Mouse (Mus musculus) embryo, embryonic 9.5 days (tissue): ENCODE data around the gene Samm50.
A peak's percentile ranks its signal among the peaks of the same experiment; 100 is the strongest.

ENCODE experiments used
- DNase-seq: peaks from one replicate; pipeline ENCODE4 v3.0.0-alpha.2; 2017; ENCODE audit errors: extremely low spot score

Gene Samm50

DNA sequence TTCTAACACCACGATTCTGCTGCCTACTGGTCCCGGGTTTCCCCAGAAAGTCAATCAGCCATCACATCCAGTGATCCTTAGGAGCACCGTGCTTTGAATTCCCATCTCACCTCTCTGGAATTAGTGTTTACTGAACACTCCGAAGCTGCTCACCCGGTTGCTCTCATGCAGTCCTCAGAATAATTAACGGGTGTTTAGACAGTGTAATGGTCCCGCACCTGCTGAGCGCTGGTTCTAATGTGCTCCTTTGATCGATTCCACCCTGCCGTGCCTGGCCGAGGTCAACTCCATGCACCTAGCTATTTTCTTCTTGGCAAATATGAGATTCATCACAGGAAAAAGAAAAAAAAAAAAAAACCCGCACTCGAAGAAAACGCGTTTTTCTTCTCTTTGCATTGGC is 46.5 kb downstream of the Samm50 start:
- DNase-seq, result no peak

DNA sequence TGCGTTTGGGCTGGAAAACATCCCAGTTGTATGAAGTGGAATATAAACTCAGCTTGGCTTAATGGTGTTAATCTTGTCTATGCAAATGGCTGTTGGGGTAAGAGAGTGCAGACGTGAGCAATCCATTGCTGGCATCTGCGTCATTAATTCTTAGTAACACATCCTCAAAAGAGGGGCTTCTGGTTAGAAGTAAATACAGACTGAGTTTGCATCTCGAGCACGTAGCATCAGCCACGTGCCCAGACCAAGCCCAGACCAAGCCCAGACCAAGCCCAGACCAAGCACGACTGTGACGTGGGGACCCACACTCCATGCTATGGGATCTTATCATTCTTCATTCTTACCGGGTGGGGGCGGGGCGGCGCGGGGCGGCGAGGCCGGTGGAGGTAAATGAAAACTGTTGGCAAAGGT is 47.0 kb downstream of the Samm50 start:
- DNase-seq, result no peak

- no peak for DNase-seq
These were observed 49.5 kb downstream of the Samm50 start for GRCm38 (mm10) chr15:84241520-84241919.

- DNase-seq, result no peak
These were observed 53.1 kb downstream of the Samm50 start for GRCm38 (mm10) chr15:84245104-84245503.

DNA sequence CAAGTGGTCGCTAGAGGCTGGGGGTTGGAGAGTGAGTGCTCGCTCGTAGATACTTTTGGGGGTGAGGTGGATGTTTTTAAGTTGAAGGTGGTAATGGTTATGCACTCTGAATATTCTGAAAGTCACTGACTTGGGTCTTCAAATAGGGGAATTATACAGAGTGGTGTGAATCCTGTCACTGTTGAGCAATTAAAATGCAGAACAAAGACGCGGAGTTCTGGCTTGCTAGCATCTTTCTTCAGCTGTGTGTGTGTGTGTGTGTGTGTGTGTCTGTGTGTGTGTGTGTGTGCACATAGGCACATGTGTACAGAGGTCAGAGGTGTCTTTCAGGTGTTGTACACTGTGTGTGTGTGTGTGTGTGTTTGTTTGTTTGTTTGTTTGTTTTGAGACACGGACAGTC is 54.2 kb downstream of the Samm50 start:
- DNase-seq, result no peak

- DNase-seq, result no peak
These were observed 55.3 kb downstream of the Samm50 start for GRCm38 (mm10) chr15:84247309-84247708.

GRCm38 (mm10) chr15:84251227-84251626 is 59.2 kb downstream of the Samm50 start:
- DNase-seq, result no peak

- DNase-seq, result no peak
These were observed 60.6 kb downstream of the Samm50 start for GRCm38 (mm10) chr15:84252645-84253044.

- DNase-seq, result no peak
These were observed 61.7 kb downstream of the Samm50 start for GRCm38 (mm10) chr15:84253757-84254156.

- DNase-seq, result no peak
These were observed 62.3 kb downstream of the Samm50 start for GRCm38 (mm10) chr15:84254387-84254786.

GRCm38 (mm10) chr15:84256254-84256850 is 64.3 kb downstream of the Samm50 start:
- no peak for DNase-seq

GRCm38 (mm10) chr15:84256864-84257263 is 64.8 kb downstream of the Samm50 start:
- DNase-seq, result no peak

- no peak for DNase-seq
These were observed 66.7 kb downstream of the Samm50 start for GRCm38 (mm10) chr15:84258602-84259355.

DNA sequence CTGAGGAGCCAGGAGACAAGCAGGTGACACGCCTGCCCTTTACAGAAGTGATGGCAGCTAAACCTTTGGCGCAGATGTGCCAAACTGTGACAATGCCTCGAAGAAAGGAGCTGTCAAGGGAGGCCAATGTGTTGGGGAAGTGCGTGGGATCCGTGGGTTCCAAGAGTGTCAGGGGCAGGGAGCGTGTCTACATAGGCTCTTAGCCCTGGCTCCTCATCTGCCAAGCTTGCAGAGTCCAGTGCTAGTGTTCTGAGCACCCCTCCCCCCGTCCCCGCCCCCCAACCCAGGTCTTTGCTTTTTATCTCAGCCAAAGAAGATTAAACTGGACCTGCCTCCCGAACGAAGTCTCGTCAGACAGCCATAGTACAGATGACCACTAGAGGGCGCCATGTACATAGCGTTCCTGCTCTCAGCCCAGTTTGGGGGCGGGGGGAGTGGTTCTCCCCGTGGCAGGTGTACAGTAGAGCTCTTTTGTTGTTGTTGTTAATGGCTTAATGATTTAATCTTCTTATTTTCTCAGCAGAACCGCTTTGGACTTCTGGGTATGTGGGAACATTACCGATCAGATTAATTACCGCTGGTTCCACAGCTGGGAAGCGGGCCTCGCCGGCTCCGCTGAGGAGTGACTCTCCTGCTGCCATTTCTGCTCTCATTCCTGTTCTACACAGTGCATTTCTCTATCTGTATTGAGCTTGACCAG is 68.2 kb downstream of the Samm50 start:
- peak; percentile 76 for DNase-seq

GRCm38 (mm10) chr15:84262630-84263029 is 70.6 kb downstream of the Samm50 start:
- DNase-seq, result no peak

DNA sequence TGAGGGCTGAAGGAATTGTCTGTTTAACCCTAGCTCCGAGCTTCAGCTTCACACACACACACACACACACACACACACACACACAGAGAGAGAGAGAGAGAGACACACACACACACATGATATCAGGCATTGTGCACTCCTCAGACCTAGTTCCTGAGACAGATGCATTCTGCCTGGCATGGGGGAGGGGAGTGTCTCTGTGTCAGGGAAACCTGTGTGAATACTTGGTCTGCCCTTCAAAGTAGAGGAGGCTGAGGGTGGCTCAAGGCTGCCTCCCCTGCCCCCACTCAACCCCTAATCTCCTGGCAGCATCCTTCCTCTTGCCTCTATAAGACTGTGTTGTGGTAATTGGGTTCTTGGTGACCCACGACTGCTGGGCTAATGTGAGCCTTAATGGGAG is 71.5 kb downstream of the Samm50 start:
- DNase-seq, result no peak

- no peak for DNase-seq
These were observed 73.1 kb downstream of the Samm50 start for GRCm38 (mm10) chr15:84265141-84265540.

DNA sequence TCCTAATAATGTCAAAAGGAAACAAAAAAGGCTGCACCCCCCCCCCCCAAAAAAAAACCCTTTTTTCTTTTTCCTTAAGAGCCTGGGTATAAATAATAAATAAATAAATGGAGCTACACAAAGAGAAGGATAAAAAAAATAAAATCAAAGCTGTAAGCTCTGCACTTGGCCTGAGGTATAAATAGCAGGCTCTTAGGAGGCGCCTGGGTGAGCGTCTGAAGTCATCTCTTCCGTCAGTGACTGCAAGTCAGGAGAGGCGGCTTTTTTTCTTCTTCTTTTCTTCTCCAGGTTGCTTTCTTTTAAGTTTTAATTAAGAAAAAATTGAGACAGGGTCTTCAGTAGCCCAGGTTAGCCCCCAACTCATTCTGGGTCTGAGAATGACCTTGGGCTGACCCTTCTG is 74.2 kb downstream of the Samm50 start:
- DNase-seq, result no peak
